Mouse (Mus musculus): ENCODE results near the gene Dnajc6.

GRCm38 (mm10) chr4:101504470-101505007, 8.1 kb downstream of the Dnajc6 start:
- no peak for TF ChIP-seq CTCF (IDR thresholded peaks at IDR 0.05 in 2 of 3, conservative IDR thresholded peaks at IDR 0.05 in 1 of 3; ENCODE audit: control insufficient read depth in 1 of 3, insufficient read depth in 1 of 3, low read depth in 2 of 3, low read length in 3 of 3, poor library complexity in 1 of 3, severe bottlenecking in 1 of 3)
- no peak for TF ChIP-seq POLR2A (IDR thresholded peaks at IDR 0.05; ENCODE audit: control insufficient read depth in 1 of 2, insufficient read depth in 1 of 2, low read depth in 1 of 2, low read length in 2 of 2, poor library complexity in 1 of 2)
- TF ChIP-seq ZMIZ1 (IDR thresholded peaks at IDR 0.05; ENCODE audit: low read depth, low read length) = no peak
- TF ChIP-seq TCF12 (IDR thresholded peaks at IDR 0.05; ENCODE audit: low read depth, low read length) = no peak
